Mouse (Mus musculus) ZHBTc4 (cell line): ENCODE results near the gene Sh2d5.

Source experiments
- DNase-seq: peaks from one replicate; pipeline ENCODE4 v3.0.0-alpha.2; 2011; ENCODE audit warnings: low read depth, low spot score

The Sh2d5 gene

DNA sequence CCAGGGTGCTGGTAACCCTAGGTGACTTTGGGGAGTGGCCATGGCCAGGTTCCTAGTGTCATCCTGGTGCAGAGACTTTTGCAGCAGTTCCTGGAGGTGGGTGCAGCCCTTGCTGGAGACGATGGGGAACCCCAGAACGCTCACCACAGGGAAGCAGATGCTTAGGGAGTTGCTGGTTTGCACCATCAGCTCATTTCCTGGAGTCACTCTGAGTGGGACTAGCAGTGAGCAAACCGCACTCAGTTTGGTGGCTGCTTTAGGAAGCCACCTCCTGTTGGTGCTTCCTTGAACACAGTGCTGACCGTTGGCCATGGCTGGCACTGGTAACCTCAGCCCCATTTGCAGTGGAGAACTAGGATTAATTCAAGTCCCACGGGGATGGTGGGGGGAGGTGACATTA lies 9.3 kb downstream of the Sh2d5 start:
- no peak for DNase-seq

DNA sequence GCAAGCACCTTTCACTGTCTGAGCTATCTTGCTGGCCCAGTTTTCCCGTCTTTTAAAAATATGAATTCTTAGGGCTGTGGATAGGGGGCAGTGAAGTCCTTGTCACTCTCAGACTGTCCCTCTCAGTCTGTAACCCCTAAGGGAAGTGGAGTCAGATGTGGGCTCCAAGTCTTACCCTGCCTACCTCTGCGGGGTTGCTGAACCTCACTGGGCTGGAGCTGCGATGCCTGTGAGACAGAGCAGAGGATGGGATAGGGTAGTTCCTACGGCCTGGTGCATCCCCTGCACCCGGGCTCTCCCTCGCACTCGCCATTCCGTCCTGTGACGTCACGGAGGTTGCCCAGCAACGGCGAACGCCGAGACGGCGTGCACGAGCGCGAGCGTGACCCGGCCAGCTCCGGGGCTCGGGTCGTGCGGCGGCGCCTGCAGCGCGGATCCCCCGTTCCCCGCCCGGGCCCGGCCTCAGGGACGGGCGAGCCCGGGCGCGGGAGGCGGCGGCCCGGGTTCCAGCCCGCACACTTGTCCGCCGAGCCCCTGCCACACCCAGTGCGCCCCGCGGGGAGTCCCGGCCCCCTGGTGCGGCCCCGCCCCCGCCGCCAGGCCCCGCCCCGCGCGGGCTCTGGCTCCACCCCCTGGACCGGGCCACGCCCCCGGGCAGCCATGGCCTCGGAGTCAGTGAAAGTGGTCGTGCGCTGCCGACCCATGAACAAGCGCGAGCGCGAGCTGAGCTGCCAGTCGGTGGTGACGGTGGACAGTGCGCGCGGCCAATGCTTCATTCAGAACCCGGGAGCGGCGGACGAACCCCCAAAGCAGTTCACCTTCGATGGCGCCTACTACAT lies 11.9 kb downstream of the Sh2d5 start:
- peak; percentile 92 for DNase-seq

DNA sequence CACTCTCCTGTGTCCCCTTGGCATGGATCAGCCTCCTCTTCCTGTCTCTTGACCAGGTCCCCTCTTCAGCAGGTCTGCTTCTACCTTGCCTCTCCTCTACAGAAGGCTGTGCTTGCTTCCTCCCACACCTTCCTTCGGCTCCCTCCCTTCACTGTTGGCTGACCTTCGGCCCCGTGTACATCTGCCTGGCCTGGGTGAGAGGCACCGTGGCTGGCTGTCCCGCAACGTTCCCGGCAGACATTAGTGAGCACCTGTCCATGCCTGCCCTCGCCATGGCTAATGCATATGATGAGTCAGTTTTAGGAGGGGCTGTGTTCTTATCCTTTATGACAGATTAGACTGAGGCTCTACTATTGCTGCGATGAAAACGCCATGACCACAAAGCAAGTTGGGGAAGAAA lies 17.7 kb downstream of the Sh2d5 start:
- no peak for DNase-seq

DNA sequence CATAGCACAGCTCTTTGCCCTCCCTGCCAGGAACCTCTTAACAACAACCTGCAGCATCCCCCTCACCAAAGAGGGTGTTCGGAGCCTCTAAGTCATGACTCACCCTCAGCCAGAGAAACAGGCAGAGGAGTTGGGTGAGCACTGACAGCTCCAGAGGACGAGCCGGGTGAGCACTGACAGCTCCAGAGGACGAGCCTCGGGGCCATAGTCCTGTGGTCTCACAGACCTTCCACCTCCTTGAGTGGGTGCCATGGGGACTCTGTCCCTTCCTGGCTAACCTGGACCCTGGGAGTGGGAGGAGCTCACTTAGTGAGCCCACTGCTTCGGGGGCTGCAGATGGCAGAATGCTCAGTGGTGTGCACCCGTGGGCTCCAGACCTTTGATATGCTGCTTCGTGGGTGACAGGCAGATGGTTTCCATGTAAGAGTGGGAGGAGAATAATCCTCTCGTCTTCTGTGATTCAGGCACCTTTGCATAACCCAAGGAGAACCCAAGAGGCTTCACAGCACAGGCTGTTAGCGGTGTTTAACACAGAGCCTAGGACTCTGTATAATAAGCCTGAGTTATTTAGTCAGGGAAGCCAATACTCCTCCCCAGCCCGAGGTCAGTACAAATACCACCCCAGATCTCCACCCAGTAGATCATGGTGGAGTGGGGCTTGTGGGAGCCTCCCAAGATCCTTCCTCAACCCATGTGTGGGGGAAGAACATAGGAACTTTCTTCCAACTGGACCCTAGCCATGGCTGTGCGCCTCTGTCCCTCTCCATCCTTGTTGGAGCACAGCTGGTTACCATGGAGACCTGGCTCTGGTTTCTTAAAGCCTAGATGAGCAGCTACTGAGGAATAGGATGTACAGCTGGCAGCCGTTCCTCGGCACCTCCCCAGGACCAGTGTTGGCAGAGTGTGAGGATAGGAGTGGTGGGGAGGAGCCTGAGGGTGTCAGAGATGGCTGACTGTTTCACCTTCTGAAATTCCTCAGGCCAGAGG lies 22.1 kb downstream of the Sh2d5 start:
- no peak for DNase-seq

DNA sequence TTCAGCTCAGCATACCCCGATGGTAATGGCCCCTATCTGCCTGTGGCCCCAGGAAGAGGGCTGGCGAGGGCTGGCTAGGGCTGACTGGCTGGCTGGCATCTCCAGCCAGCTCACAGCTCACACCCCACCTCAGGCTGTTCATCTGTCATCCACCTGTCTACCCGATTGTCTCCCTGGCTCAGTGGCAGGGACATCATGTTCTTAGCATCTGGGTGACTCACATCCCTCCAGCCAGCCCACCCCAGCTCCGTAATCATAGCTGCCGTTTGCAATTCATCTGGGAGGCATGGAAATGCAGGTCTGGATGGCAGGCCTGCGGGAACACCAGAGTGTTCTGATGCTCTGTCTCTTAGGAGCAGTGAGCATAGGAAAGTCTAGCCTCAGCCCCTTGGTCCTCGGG lies 28.1 kb downstream of the Sh2d5 start:
- DNase-seq: no peak

DNA sequence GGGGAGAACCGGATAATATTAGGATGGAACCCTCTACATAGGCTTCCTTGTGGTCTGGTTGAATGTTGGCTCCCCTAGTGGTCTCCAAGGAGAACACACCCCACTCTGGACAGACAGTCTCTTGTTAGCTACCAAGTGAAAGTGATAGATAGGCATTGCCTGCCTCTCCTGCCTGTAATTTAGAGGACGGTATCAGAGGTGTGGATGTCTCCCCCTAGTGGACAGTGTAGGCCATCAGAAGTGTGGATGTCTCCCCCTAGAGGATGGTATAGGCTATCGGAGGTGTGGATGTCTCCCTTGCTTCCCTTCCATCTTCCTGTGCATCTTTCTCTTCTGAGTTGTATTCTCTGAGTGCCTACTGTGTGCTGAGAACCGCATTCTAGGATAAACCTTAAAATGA lies 32.6 kb downstream of the Sh2d5 start:
- peak; percentile 94 for DNase-seq

DNA sequence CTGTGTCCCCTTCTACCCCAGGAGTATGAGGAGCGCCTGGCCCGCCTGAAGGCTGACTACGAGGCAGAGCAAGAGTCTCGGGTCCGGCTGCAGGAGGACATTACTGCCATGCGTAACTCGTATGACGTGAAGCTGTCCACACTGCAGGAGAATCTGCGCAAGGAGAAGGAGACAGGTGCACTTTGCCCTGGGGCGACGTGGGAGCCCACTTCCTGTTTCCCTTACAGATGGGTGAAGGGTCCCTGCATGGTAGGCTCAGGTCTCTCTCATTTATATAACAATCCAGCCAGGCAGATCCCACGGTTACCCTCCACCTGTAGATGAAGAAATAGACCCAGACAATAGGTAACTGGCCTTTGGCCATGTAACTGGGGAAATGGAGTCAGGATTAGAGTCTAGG lies 36.2 kb downstream of the Sh2d5 start:
- no peak for DNase-seq

DNA sequence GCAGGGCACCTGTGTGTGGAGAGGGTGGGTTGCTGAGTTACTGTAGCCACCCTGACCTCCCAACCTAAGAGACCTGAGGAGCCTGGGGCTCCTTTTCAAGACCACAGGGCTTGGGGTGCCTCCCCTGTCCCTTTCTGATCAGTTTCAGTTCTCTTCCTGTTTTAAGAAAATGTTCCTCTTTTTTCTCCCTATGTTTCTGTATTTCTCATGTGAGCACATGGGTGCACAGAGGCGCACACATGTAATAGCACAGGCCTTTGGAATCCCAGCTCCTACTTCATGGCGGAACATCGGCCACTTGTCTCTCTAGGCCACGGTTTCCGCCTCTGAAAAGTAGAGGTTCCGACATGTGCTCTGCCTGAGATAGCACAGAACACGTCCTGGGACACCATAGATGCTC lies 38.5 kb downstream of the Sh2d5 start:
- DNase-seq: no peak

DNA sequence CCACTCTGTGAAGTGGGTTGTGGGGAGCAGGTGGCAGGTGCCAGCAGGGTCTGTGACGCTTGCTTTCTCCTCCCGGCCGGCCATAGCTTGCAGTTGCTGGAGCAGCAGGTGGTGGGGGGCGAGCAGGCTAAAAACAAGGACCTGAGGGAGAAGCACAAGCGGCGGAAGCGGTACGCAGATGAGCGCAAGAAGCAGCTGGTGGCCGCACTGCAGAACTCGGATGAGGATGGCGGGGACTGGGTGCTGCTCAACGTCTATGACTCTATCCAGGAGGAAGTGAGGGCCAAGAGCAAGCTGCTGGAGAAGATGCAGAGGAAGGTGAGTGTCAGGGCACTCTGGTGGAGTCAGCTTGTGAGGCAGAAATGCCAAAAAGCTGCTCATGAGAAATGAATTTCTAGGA lies 41.8 kb downstream of the Sh2d5 start:
- no peak for DNase-seq

DNA sequence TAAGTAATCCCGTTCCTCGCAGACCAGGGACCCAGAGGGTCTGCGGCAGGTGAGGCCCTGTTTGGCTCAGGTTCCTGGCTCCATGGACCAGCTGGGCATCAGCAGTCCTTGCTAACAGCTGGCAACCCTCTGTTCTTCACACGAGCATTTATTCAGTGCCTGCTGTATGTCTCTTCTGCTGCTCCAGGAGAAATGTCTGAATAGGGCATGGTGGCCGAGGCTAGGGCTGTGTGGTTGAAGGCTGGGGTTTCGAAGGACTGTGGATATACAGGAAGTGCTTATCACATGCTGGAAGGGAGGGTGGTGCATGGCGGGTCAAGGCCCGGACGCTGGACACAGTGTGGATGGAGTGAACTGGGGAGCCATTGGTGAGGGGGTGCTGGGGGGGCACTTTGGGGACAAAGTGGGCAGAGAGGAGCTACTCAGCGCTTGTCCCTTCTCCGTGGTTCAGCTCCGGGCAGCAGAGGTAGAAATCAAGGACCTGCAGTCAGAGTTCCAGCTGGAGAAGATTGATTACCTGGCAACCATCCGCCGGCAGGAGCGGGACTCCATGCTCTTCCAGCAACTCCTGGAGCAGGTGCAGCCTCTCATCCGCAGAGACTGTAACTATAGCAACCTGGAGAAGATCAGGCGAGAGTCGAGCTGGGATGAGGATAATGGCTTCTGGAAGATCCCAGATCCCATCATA lies 43.2 kb downstream of the Sh2d5 start:
- no peak for DNase-seq

DNA sequence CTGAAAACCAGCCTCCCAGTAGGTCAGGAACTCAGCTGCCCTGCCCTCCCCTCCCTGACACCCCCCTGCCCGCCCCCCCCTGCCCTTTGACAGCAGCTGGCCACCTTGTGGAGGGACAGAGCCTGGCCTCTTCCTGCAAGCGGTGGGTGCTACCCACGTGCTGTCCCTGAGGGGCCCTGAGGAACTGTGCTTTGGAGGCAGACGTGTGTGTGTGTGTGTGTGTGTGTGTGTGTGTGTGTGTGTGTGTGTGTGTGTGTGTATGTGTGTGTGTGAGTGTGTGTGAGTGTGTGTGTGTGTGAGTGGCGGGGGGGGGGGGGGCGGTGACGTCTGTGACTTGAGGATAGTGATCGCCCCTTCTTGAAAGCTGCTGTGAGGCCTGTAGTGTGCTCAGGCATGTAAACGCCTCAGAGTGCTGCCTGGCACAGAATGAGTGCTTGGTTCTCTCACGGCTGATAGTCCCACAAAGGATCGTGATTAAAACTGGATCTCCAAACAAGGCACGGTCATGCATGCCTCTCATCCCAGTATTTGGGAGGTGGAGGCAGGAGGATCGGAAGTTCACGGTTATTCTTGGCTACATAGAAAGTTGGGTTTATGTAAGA lies 43.8 kb downstream of the Sh2d5 start:
- DNase-seq: no peak

DNA sequence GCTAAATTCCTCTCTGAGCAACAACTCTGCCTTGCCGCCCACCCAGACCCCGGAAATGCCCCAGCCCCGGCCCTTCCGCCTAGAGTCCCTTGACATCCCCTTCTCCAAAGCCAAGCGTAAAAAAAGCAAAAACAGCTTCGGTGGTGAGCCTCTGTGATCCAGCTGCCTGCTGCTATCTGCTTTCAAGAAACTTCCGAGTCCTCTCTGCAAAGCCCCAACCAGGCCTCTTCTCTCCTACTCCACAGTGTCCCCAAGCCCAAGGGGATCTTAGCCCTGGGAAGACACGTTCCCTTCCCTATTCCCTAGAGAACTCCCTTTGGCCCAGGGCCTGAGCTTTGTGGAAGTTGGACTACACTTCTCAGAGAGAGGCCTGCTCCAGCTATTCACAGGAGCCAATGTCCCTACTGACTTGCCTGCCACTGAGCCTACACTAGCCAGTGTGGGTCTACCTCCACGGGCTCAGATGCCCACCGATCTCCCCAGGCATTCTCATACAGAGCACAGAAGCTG lies 51.1 kb downstream of the Sh2d5 start:
- DNase-seq: no peak

DNA sequence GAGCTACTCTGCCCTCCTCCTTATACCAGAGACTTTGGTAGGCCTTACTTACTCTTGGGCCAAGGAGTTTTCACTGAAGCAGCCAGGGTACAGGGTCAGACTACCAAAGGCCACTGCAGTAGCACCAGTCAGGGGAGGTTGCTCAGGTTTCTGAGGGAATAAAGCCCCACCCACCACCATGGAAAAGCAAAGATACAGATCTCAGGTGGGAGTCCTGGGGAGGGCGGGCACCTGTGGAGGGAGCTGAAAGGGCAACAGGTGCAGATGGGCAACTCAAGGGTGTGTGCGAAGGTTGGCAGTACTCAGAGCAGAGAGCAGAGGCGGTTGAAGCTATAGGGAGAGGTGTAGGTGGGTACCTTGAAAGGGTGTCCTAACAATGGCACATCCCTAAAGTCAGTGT lies 52.8 kb downstream of the Sh2d5 start:
- no peak for DNase-seq

DNA sequence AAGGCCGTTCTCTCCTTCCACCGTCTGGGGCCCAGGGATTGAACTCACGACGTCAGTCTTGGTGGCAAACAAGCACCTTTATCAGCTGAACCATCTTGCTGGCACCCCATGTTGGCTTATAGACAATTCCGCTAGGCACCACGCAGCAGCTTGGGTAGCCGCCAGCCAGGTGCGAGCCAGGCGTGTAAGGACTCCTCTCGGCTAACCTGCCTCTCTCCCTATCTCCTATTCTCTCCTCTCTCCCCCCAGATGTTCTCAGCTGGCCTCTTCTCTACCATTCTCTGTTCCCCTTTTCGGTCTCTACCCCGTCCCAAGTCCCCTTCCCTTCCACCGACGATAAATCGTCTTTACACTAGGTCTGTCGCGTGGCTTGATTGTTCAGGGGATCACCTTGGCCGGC lies 53.5 kb downstream of the Sh2d5 start:
- DNase-seq: no peak

DNA sequence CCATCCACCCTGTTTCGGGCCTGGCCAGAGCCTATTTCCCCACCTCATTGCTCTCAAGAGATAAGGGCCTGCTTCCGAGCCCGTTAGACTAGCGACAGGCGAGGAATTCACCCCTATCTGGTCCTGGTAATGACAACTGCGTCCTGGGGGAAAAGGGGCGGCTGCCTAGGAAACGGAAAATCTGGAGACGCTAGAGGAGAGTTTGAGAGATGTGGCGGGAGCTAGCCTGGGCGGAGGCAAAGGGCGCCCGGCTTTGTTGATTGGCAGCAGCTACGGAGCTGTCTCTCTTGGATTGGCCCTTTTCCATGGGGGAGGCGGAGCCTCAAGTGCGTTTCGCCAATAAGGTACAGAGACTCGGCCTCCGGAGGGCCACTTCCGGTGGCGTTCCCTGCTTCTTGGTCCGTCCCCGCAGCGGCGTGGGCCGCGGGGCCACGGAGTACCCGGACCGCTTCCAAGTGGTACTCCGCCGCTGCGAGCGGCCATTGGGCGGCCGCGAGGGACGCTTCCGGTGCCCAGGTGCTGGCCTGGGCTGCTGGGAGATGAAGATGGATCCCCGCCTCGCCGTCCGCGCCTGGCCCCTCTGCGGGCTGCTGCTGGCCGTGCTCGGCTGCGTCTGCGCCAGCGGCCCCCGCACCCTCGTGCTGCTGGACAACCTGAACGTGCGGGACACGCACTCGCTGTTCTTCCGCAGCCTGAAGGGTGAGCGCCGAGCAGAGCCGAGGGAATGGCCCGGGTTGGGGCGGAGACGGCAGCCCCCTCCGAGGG lies 54.3 kb downstream of the Sh2d5 start, which contains the start of gene Ddost:
Ddost (plus strand) TSS at position 391 of the 765 bp plus-strand sequence.
- DNase-seq: peak; percentile 100

DNA sequence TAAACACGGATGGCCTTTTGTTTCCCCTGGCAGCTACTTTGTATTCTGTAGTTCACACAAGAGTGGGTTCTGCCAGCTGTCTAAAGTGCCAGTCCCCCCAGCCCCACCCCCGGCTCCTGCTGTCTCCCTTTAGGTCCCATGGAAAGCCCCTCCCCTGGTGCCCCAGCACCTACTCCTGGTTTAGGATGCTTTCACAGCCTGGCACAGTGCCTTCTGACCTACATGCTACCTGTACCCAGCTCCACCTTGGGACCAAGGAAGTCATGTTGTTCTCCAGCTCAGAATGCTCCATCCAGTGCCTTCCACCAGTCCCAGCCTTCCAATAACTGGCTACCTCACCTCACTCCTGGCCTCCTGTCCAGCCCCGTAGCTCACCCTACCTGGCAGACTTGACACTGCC lies 56.8 kb downstream of the Sh2d5 start:
- no peak for DNase-seq

DNA sequence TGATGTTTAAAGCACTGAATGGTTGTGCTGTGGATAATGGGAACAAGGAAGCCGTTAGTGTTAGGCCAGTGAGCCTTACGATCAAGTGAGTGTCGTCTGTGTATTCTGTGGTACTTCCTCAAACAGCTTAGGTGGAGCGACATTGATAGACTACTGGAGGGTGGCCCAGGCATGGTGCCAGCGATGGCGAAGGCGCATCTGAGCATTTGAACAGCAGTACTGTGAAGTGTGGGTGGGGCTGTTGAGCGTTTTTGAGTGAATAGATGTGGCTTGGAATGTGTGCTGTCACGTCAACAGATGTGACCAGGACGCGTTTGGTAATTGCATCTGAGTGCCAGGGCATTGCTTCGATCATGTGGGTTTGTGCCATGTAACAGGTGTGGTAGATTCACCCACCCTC lies 57.5 kb downstream of the Sh2d5 start:
- DNase-seq: no peak

DNA sequence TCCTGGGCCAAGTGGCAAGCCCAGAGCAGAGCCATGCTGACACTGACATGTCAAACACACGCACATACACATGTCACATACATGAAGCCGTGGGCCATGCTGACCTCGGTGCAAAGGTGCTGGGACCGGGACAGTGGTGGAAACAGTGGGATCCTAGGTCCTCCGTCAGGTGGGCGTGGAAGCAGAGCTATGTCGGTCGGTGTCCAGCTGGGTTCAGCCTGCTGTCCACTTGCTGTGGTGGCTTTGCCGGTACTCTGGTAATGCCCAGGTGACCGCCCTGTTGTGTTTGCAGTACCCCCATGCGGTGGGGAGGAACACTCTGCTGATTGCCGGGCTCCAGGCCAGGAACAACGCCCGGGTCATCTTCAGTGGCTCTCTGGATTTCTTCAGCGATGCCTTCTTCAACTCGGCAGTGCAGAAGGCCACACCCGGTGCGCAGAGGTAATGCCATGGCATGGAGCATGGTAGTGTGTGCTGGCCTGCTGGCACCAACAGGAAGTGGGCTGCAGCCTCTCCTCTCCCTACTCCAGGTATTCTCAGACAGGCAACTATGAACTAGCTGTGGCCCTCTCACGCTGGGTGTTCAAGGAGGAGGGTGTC lies 60.2 kb downstream of the Sh2d5 start:
- DNase-seq: no peak
